Mouse (Mus musculus): ENCODE measurements at regions not wholly inside any gene's neighbourhood (a gene's known extent, or its start where the extent isn't known, plus 50 kb on each side); places are given as distances from the start of the nearest gene placed in this dataset.

DNA sequence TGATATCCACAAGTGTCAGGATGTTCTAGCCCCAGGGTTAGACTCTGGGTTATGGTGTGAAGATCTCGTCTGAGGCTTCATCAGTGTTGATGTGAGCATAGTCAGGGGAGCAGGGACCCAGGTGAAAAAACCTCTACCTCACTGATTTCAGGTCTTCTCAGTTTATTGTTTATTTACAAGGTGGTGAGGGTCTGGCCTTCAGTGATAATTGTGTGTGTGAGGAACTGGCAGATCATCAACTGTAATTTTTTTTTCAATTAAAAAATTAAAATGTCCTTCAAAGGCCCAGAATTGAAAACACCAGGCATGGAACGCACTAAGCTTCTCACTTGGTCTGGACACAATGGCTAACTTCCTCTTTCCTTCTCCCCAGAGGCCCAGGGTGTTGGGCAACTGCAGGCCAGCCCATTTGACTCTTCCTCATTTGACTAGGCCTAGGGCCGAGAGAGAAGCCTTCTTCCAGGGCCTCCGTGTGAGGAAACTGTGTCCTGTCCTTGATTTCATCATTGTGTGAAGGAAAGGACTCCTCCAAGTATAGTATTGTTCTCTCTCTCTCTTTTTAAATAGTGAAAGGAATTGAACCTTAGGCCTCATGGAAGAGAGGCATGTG is 91.0 kb upstream of the Klf4 start:
- DNase-seq (ENCODE audit: low spot score), result no peak

DNA sequence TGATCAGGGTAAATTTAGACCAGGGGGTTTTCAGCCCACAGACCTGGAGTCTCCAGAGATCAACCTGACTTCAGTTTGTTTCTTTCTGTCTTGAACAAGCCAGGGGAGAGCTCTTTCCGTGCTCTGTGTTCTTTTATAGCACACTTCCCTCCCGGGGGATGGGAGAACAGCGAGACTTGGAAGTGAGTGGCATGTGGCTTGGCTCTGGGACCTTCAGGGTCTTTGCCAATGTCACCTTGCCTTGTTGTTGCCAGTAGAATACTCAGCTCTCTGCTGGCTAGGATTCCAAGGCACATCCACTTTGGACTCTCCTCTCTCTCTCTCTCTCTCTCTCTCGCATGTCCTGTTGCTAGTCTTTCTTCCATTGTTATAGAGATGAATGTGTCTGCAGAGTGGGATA is 90.4 kb upstream of the Klf4 start:
- no peak for DNase-seq (ENCODE audit: low spot score)

- no peak for DNase-seq (ENCODE audit: low spot score)
These were observed 87.6 kb upstream of the Klf4 start for GRCm38 (mm10) chr4:55619891-55620290.

DNA sequence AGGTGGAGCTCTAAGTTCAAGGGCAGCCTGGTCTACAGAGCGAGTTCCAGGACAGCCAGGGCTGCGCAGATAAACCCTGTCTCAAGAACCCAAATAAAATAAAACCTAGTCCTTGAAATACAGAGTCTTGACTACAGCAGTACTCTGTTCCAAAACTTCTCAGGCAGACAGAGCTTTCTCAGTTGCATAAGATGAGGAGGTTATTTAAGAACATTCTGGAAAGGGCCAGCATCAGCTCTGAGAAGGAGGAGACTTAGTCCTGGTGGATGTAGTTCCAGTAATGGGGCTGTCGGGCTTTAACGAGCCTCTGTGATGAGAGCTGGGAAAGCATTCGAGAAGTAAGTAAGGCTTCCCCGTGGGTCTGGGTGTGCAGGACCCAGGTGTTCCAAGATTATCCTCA is 83.5 kb upstream of the Klf4 start:
- DNase-seq (ENCODE audit: low spot score), result no peak

GRCm38 (mm10) chr4:55613523-55613922 is 81.3 kb upstream of the Klf4 start:
- DNase-seq (ENCODE audit: low spot score), result no peak

GRCm38 (mm10) chr4:55610998-55611397 is 78.7 kb upstream of the Klf4 start:
- no peak for DNase-seq (ENCODE audit: low spot score)

DNA sequence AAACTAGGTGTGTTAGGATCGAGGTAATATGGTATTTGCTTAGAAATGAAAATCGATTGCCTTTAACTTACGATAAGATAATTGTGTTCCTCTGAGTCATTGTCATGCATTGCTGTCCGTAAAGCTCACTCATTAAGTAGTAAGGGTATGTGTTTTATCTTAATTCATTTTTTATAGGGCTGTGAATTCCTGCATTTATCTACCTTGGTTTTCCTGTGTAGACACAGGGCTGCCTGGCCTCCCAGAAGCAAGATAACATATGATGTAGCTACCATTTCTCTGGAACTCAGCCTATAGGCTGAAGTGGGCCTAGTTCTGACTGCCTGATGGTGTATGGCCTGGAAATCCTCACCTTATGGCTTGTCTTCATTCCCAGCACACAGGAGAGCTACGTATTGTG is 76.9 kb upstream of the Klf4 start:
- DNase-seq (ENCODE audit: low spot score), result no peak

DNA sequence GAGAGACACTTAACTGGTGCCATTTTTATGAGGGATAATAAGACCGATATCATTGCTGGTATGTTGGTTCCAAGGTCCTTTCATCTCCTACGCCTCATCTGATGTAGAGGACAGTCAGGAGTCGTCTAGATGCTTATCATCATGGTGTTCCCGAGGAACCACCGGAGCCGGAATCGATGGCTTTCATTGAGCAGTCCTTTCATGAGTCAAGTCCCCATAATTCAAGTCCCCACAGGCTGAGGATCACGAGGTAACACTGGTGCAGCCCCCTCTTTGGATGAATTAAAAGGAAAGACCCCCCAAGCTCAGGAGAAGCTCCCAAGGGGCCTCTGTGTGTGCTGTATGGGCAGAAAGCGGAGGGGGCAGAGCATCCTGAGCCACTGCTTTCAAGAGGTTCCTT is 73.3 kb upstream of the Klf4 start:
- no peak for DNase-seq (ENCODE audit: low spot score)

DNA sequence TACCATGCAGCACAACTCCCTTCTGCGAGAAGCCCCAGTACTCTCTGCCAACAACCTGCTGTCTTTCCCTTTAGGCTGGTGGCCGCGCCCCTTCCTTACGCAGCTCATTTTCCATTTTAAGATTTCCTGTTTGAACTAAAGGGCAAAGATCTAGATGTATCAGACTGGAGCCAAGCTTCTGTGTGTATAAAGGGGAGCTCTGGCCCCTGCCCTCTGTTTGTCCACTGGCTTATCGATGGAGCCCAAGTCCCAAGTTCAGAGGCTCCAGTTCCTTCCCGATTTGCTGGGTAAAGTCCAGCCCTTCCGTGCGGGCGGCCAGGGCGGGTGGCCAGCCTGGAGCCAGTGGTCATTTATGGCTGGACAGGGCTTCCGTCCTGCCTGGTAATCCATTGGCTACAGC is 72.6 kb upstream of the Klf4 start:
- DNase-seq (ENCODE audit: low spot score), result no peak

DNA sequence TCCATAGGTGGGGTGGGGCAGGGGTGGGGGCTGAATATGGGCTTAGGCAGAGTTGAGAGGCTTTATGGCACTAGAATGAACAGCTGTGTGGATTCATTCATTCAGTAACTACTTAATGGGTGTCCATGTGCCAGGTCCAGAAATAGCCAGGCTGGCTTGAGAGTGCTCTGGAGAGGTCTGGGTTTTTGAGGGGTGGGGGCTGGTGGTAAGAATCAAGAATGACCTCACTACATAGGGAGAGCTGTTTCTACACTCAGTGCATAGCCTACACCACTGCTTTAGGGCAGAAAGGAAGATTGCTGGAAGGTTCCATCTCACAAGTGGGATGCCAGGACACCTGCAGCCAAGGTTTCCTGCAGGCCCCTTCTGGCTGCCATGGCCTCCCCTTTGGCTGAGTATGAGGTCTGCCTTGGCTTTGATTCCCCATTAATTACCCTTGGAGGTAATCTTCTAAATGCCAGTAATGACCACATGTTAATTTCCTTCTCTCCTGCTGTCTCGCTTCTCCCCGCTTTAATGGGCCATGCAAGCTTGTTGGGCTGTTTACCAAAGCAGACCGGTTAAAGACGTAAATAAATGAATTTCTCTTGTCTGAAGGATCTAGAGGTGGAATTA is 71.7 kb upstream of the Klf4 start:
- DNase-seq (ENCODE audit: low spot score), result no peak

DNA sequence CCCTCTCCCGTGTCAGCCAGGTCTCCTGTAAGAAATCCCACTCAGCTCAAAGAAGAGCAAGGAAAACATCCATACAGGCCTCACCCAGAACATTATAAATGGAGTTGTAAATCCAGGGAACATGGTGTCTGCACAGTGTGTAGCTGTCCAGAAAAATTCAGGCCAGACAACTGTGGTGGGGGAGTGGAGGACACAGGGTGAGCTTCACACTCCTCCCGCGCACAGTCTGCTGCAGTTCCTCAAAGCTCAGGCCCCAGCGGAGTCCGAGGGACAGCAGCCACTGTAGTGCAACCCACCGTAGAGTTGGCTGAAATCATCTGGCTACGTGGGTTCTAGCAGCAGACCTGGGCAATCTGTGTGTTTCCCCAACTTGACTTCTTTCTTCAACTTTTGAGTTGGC is 62.9 kb upstream of the Klf4 start:
- DNase-seq (ENCODE audit: low spot score), result no peak

DNA sequence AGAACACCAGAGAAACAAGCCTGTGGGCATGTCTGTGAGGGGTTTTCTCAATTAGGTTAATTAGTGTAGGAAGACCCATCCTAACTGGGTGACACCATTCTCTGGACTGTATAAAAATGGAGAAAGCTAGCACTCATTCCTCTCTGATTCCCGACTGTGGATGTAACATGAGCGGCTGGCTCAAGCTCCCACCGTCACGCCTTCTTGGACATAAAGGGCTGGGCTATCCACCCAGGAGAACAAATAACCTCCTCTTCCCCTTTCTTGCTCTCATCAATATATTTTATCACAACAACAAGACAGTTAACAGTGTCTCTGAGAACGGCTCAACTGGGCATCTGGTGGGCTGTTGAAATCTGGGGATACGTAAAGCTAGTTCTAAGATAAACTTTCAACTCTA is 62.4 kb upstream of the Klf4 start:
- DNase-seq (ENCODE audit: low spot score), result no peak

GRCm38 (mm10) chr4:55593132-55593531 is 60.9 kb upstream of the Klf4 start:
- no peak for DNase-seq (ENCODE audit: low spot score)

DNA sequence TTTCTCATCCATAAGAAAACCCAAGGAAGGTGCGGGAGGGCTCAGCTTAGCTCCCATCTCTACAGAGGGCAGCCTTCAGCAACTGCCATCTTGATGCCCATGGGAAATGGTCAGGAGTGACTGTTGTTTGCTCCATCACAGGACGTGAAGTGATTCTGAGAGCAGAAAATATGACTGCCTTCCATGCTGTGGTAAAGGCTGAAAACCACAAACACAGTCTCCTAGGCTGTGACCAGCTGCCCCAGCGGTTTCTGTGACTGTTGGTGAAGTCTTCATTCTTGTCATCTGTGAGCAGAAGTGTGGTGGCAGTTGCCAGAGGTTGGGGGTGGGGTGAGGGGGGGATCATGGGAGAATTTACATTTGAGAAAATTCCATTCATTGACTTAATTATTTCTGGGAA is 53.9 kb upstream of the Klf4 start:
- no peak for DNase-seq (ENCODE audit: low spot score)

DNA sequence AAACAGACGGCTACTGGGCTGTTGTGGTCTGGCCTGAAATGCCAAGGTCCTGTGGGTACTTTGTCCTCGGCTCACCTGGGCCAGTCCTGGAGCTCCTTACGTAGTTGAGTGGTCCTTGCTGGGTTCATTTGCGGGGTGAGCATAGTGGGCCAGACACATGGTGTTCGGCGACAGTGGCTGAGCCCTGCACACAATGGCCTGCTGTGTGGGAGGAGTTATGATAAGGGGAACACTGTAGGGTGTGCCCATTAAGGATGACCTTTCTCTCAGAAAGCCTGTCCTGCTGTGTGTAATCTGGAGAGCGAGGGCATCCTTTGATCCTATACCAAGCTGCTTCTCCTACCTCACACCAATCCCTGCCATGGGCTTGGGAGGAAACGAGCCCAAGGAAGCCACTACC is 51.3 kb upstream of the Klf4 start:
- no peak for DNase-seq (ENCODE audit: low spot score)

Data from T-cell, adult 2 months (primary cell).